Mouse (Mus musculus) heart, postnatal 0 days (tissue): ENCODE data around the gene Cwc27.

Source experiments
- CTCF ChIP-seq: IDR thresholded peaks from 2 replicates; pipeline ENCODE4 v1.5.1; 2016; ENCODE audit warnings: antibody characterized with exemption, control low read depth, low read depth
- EP300 ChIP-seq: IDR thresholded peaks from 2 replicates; pipeline ENCODE4 v1.6.1; 2016; ENCODE audit warnings: antibody characterized with exemption, low read depth

GRCm38 (mm10) chr13:104799566-104800182, 17.3 kb downstream of the Cwc27 start:
- TF ChIP-seq CTCF (no peak), EP300 (no peak)
